Mouse (Mus musculus): ENCODE measurements at regions not wholly inside any gene's neighbourhood (a gene's known extent, or its start where the extent isn't known, plus 50 kb on each side); places are given as distances from the start of the nearest gene placed in this dataset.

DNA sequence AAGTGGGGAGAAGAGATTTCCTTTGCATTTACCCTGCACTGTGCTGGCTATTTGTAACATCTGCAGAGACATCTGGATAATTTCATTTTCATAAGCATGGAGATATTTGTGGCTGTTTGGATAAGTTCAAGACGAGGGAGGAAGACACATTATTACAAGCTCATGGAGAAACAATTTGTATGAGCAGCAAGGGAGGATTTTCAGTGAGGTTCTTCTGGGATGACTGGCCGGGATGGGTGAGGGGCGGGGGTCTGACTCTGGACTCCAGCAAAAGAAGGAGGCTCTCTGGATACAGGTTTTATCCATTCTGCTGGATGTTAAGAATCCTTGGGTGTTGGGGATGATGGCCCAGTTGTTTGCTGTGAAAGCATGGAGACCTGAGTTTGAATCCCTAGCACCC is 246.5 kb upstream of the 9630041A04Rik start:
- ATAC-seq, result no peak
- H3K9me3 ChIP-seq (ENCODE audit: control insufficient read depth), result no peaks in the 10 kb centered on the region
- TF ChIP-seq CTCF (IDR thresholded peaks at IDR 0.05; ENCODE audit: low read depth), result no peak
- no peaks in the 10 kb centered on the region for H3K4me1 ChIP-seq (replicated peaks; ENCODE audit: control insufficient read depth, insufficient read depth, low read length)
- H3K4me3 ChIP-seq (ENCODE audit: low read depth, low read length), result no peak overlapping the region
- H3K4me2 ChIP-seq (replicated peaks; ENCODE audit: low read depth), result no peak overlapping the region
- H3K27me3 ChIP-seq (replicated peaks; ENCODE audit: control insufficient read depth, insufficient read depth, low read length), result no peaks in the 10 kb centered on the region
- no peak overlapping the region for H3K9ac ChIP-seq (ENCODE audit: low read depth, low read length)
- no peak overlapping the region for H3K27ac ChIP-seq (ENCODE audit: low read depth, low read length)
- no peaks in the 10 kb centered on the region for H3K36me3 ChIP-seq (ENCODE audit: control insufficient read depth, insufficient read depth)
- 53% methylated on average over 3 of the region's 3 CpGs for WGBS

DNA sequence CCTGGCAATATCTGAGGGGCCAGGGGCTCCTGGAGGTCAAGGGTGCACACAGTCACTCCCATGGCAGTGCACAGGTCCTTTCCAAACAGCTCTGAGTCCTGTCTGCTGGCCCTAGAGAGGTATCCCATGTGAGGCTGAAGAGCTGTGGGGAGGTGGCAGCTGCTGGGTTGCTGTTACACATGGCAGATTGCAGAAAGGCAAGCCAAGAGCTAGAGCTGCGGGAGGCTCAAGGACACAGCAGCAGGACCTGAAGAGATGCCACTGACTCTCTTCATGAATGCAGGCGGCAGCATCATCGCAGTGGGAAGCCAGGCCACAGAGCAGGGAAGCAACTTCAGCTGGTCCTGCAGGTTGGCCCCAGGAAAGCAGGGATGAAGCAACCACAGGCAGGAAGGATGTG is 247.7 kb upstream of the 9630041A04Rik start:
- no peak overlapping the region for H3K9ac ChIP-seq (ENCODE audit: low read depth, low read length)
- 62% methylated on average over 3 of the region's 3 CpGs for WGBS
- H3K27ac ChIP-seq (ENCODE audit: low read depth, low read length), result no peak overlapping the region
- H3K9me3 ChIP-seq (ENCODE audit: control insufficient read depth), result no peaks in the 10 kb centered on the region
- H3K36me3 ChIP-seq (ENCODE audit: control insufficient read depth, insufficient read depth), result no peaks in the 10 kb centered on the region
- no peak for TF ChIP-seq CTCF (IDR thresholded peaks at IDR 0.05; ENCODE audit: low read depth)
- no peak for ATAC-seq
- H3K4me1 ChIP-seq (replicated peaks; ENCODE audit: control insufficient read depth, insufficient read depth, low read length), result no peaks in the 10 kb centered on the region
- no peaks in the 10 kb centered on the region for H3K27me3 ChIP-seq (replicated peaks; ENCODE audit: control insufficient read depth, insufficient read depth, low read length)
- no peak overlapping the region for H3K4me3 ChIP-seq (ENCODE audit: low read depth, low read length)
- H3K4me2 ChIP-seq (replicated peaks; ENCODE audit: low read depth), result no peak overlapping the region

DNA sequence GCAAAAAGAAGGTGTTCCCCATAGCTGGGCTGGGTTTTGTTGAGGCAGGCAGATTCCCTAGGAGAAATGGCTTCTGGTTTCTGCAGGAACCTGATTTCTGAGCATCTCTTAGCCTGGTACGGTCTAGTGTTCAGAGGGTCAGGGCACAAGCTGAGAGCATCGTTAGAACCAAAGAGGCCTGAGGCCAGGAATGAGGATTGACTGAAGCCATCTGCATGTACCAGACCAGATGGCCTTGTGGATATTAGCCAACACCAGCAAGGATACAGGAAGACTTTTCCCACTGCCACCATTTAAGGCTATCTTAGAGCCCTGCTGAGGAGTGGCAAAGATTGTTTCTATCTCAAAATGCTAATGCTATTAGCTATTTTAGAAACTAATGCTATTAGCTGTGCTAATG is 248.2 kb upstream of the 9630041A04Rik start:
- TF ChIP-seq CTCF (IDR thresholded peaks at IDR 0.05; ENCODE audit: low read depth), result no peak
- H3K9ac ChIP-seq (ENCODE audit: low read depth, low read length), result no peak overlapping the region
- H3K27ac ChIP-seq (ENCODE audit: low read depth, low read length), result no peak overlapping the region
- WGBS, result 70% methylated on average over 2 of the region's 2 CpGs
- no peak overlapping the region for H3K4me3 ChIP-seq (ENCODE audit: low read depth, low read length)
- no peak overlapping the region for H3K4me2 ChIP-seq (replicated peaks; ENCODE audit: low read depth)
- no peak for ATAC-seq
- H3K36me3 ChIP-seq (ENCODE audit: control insufficient read depth, insufficient read depth), result no peaks in the 10 kb centered on the region
- no peaks in the 10 kb centered on the region for H3K27me3 ChIP-seq (replicated peaks; ENCODE audit: control insufficient read depth, insufficient read depth, low read length)
- no peaks in the 10 kb centered on the region for H3K9me3 ChIP-seq (ENCODE audit: control insufficient read depth)
- H3K4me1 ChIP-seq (replicated peaks; ENCODE audit: control insufficient read depth, insufficient read depth, low read length), result no peaks in the 10 kb centered on the region

DNA sequence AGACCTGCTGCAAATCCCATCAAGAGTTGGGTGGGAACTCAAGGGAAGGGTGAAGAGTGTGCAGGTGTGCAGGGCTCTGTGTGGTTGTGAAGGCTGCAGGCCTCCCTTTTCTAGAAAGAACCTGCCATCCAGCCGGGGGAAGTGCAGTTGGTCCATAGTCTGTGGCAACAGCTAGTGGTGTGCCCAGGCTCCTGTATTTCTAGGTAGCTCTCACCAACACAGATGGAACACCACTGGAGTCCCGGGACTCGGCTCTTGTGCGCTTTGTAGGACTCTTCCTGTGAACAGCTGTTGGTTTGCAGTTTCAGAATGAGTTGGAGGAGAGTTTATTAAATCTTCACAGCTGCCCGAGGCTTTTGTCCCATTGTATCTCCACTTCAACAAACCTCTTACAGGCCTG is 248.7 kb upstream of the 9630041A04Rik start:
- Histone ChIP-seq H3K27ac (ENCODE audit: low read depth, low read length) (no peak overlapping the region), H3K4me1 (replicated peaks; ENCODE audit: control insufficient read depth, insufficient read depth, low read length) (no peaks in the 10 kb centered on the region), H3K36me3 (ENCODE audit: control insufficient read depth, insufficient read depth) (no peaks in the 10 kb centered on the region), H3K4me2 (replicated peaks; ENCODE audit: low read depth) (no peak overlapping the region), H3K9ac (ENCODE audit: low read depth, low read length) (no peak overlapping the region), H3K4me3 (ENCODE audit: low read depth, low read length) (no peak overlapping the region), H3K27me3 (replicated peaks; ENCODE audit: control insufficient read depth, insufficient read depth, low read length) (no peaks in the 10 kb centered on the region), H3K9me3 (ENCODE audit: control insufficient read depth) (no peaks in the 10 kb centered on the region)
- WGBS, result 73% methylated on average over 5 of the region's 5 CpGs
- no peak for TF ChIP-seq CTCF (IDR thresholded peaks at IDR 0.05; ENCODE audit: low read depth)
- no peak for ATAC-seq

DNA sequence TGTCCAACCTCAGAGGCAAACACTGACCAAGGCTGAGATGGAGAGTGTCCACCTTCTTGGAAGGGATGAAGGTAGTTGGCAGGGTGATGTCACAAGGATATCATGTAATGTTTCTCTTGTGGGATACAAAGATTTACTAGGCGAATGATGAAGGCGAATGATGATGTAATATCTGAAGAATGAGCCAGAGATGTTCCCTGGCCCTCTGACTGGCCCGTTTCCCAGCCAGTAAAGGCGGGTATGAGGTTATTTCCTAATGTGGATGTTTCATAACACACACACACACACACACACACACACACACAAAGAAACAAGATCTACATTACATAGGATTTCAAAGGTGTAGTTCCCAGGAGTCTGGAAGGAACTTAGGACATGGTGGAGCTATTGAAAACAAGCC is 249.1 kb upstream of the 9630041A04Rik start:
- WGBS, result 64% methylated on average over 4 of the region's 4 CpGs
- no peaks in the 10 kb centered on the region for H3K9me3 ChIP-seq (ENCODE audit: control insufficient read depth)
- no peaks in the 10 kb centered on the region for H3K27me3 ChIP-seq (replicated peaks; ENCODE audit: control insufficient read depth, insufficient read depth, low read length)
- no peak for ATAC-seq
- no peak overlapping the region for H3K4me2 ChIP-seq (replicated peaks; ENCODE audit: low read depth)
- no peaks in the 10 kb centered on the region for H3K36me3 ChIP-seq (ENCODE audit: control insufficient read depth, insufficient read depth)
- no peak for TF ChIP-seq CTCF (IDR thresholded peaks at IDR 0.05; ENCODE audit: low read depth)
- H3K9ac ChIP-seq (ENCODE audit: low read depth, low read length), result no peak overlapping the region
- H3K4me1 ChIP-seq (replicated peaks; ENCODE audit: control insufficient read depth, insufficient read depth, low read length), result no peaks in the 10 kb centered on the region
- H3K4me3 ChIP-seq (ENCODE audit: low read depth, low read length), result no peak overlapping the region
- H3K27ac ChIP-seq (ENCODE audit: low read depth, low read length), result no peak overlapping the region

DNA sequence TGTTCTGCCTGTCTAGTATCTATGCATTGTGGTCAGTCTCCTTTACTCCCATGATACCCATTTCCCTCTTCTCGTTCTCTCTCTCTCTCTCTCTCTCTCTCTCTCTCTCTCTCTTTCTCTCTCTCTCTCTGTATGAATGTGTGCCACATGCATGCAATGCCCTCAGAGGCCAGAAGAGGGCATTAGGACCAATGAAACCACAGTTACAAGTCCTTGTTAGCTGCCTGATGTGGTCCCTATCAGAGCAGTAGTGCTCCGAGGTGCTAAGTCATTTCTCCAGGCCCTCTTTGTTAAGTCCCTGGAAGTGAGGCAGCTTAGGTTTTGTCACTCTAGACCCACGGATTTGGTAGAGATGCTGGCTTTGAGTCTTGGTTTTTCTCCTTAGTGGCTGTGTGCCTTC is 250.2 kb upstream of the 9630041A04Rik start:
- Histone ChIP-seq H3K9ac (ENCODE audit: low read depth, low read length) (no peak overlapping the region), H3K4me3 (ENCODE audit: low read depth, low read length) (no peak overlapping the region), H3K27ac (ENCODE audit: low read depth, low read length) (no peak overlapping the region), H3K36me3 (ENCODE audit: control insufficient read depth, insufficient read depth) (no peaks in the 10 kb centered on the region), H3K9me3 (ENCODE audit: control insufficient read depth) (no peaks in the 10 kb centered on the region), H3K4me2 (replicated peaks; ENCODE audit: low read depth) (no peak overlapping the region), H3K27me3 (replicated peaks; ENCODE audit: control insufficient read depth, insufficient read depth, low read length) (no peaks in the 10 kb centered on the region), H3K4me1 (replicated peaks; ENCODE audit: control insufficient read depth, insufficient read depth, low read length) (no peaks in the 10 kb centered on the region)
- WGBS, result 26% methylated on average over 3 of the region's 3 CpGs
- no peak for ATAC-seq
- TF ChIP-seq CTCF (IDR thresholded peaks at IDR 0.05; ENCODE audit: low read depth), result peak; percentile 65

DNA sequence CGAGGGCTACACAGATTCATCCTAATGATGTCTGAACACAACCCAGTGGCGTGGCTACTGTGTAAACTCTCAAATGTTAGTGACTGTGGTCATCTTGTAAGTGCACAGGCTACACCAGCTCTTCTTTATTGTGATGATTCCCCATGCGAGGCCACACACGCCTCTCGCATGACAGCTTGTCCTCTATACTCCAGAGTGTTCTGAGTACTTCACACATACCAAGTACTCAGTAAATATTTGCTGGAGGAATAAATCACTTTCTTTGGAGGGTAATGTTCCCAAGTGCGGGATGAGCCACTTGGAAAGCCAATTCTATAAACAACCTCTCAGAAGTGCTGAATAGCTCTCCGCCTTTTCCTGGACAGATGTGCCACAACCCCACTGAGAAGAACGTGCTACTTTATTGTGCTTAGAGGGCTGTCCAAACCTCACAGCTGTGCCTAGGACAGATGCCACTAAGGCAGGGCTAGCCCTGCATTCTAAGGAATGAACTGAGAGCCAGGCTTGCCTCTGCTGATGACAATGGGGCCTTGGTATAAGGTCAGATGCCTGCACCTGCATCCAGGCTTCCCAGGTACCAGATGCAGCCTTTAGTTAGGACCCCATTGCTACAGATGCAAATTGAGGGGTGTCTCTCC is 250.7 kb upstream of the 9630041A04Rik start:
- 36% methylated on average over 8 of the region's 8 CpGs for WGBS
- no peak for TF ChIP-seq CTCF (IDR thresholded peaks at IDR 0.05; ENCODE audit: low read depth)
- Histone ChIP-seq H3K27ac (ENCODE audit: low read depth, low read length) (no peak overlapping the region), H3K36me3 (ENCODE audit: control insufficient read depth, insufficient read depth) (no peaks in the 10 kb centered on the region), H3K4me1 (replicated peaks; ENCODE audit: control insufficient read depth, insufficient read depth, low read length) (no peaks in the 10 kb centered on the region), H3K9ac (ENCODE audit: low read depth, low read length) (no peak overlapping the region), H3K4me2 (replicated peaks; ENCODE audit: low read depth) (no peak overlapping the region), H3K27me3 (replicated peaks; ENCODE audit: control insufficient read depth, insufficient read depth, low read length) (no peaks in the 10 kb centered on the region), H3K9me3 (ENCODE audit: control insufficient read depth) (no peaks in the 10 kb centered on the region), H3K4me3 (ENCODE audit: low read depth, low read length) (no peak overlapping the region)
- ATAC-seq, result no peak

Measured in intestine, postnatal 0 days (tissue).